Mouse (Mus musculus) A20 (cell line): Measurements from ENCODE around the gene Spata13.

Experiments
- DNase-seq: peaks from one replicate; pipeline ENCODE4 v3.0.0-alpha.2; 2011; ENCODE audit warnings: low read depth, low spot score

The Spata13 gene

DNA sequence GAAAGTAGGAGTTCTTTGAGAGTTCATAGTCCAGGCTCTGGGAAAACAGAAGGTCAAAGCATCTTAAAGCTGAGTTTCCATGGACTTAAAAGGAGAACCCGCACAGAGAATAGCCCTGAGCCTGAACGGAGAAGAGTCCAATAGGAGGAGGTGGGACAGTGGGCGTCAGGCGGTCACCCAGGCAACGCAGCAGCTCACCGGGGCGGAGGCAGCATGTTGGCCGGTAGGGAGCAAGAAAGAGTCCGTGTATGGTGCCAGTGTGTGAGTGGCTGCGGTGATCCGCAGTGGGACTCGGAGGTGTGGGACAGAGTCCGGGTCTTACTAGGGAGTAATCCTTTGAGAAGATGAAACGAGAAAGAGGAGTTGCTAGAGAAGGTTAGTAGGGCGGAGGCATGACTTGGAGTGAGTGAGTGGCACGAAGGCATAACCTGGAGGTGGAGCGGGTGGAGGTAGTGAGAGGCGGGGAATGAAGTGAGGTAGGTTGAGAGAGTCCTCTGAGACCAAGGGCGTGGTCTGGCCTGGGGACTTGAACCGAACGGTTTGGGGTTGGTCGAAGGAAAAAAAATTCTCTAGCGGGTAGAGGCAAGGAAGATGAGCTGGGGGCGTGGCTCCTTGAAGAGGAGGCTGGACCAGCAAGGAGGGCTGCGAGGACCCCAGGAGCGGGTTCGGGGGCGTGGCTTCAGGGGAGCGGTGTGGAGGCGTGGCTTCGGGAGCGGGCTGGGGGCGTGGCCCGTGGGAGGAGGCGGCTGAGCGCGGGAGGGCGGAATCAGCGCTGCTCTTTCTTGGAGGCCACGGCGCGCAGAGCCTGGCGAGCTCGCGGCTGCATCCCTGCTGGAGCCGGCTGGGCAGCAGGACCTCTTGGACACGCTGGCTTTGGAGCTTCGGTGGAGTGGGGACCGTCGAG is at the start of gene Spata13:
TSS of gene Spata13 (plus strand) at position 41 of the 904 bp plus-strand sequence.
- DNase-seq = peak; percentile 82

DNA sequence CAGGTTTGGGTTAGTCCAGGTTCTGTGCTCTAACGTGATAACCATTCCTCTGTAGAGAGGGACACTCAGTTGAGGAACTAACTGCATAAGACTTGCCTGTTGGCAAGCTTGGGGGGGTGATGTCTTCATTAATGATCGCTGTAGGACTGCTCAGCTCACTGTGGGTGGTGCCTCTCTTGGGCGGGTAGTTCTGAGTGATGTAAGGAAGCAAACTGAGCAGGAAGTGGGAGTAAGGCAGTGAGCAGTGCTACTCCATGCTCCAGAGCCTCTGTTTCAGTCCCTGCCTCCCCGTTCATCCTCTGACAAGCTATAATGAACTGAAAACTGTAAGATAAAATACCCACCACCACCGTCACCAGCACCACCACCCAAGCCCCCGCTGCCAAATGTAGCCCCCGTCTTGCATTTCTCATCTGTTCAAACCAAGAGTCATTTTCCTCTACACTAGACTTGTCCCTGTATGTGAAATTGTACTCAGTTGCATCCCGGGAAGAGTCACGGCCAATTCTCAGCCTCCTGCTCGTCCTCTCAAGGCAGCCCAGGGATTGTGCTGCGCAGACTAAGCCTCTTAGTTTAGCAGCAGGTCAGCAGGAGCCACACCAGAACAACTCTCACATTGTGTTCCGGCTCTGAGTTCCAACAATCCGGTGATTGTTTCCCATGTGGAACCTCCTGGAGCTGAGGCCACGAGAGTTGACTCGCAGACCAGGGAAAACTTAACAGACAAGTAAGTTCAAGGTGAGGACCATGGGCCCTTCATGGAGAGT is 46.9 kb upstream of the Spata13 start:
- no peak for DNase-seq

- no peak for DNase-seq
Observed at GRCm38 (mm10) chr14:60589001-60589400, 44.8 kb upstream of the Spata13 start.

GRCm38 (mm10) chr14:60592339-60592738 is 41.5 kb upstream of the Spata13 start:
- DNase-seq = peak; percentile 10

GRCm38 (mm10) chr14:60592822-60593221 is 41.0 kb upstream of the Spata13 start:
- DNase-seq = no peak

DNA sequence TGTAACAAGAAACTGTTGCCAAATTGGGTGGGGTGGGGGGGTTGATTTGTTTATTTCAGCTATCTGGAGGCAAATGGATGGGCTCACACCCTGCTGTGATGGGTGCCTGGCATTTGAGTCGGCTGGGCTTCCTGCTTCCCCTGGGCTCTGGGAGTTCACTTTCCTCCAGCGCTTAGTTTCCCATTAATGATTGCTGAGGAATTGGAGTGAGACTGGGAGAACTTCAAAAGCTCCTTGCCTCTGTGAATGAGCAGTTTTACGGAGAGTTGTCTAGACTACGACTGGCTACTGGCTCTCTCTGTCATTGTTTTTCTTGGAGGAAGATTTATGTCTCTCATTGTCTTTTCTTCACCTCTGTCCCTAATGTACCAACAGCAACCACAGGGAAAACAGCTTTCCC is 36.2 kb upstream of the Spata13 start:
- no peak for DNase-seq

GRCm38 (mm10) chr14:60599044-60599443 is 34.8 kb upstream of the Spata13 start:
- no peak for DNase-seq

GRCm38 (mm10) chr14:60605564-60605963 is 28.2 kb upstream of the Spata13 start:
- no peak for DNase-seq

- no peak for DNase-seq
Observed at GRCm38 (mm10) chr14:60606194-60606593, 27.6 kb upstream of the Spata13 start.

- DNase-seq = no peak
Observed at GRCm38 (mm10) chr14:60607743-60608142, 26.1 kb upstream of the Spata13 start.

- no peak for DNase-seq
Observed at GRCm38 (mm10) chr14:60609160-60609559, 24.6 kb upstream of the Spata13 start.

- no peak for DNase-seq
Observed at GRCm38 (mm10) chr14:60612671-60613070, 21.1 kb upstream of the Spata13 start.

GRCm38 (mm10) chr14:60621076-60621475 is 12.7 kb upstream of the Spata13 start:
- DNase-seq = no peak

- DNase-seq = no peak
Observed at GRCm38 (mm10) chr14:60625486-60625885, 8.3 kb upstream of the Spata13 start.

DNA sequence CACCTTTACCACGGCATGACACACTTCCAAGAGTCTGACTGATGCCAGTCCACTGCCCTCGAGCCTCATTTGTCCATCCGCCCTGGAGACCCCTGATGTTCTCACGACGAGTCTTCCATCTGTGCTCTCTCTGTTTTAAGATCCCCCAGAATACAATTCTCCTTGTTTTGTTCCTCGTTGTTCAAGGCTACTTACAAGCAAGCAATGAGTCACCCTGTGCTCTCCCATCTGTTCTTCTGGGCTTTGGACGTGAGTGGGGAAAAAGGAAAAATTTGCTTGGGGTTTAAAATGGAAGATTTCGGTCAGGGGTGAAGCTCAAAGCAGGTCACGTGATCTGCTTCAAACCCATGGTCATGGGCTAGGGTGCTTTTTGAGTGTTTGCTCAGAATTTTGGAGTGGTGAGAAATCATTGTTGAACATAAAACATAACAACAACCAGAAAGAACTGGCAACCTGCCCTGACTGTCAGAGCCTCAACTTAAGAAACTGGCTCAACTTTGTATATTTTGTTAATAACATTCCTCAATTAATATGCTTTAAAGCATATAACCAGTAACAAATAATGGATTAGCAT is 3.8 kb upstream of the Spata13 start:
- no peak for DNase-seq

DNA sequence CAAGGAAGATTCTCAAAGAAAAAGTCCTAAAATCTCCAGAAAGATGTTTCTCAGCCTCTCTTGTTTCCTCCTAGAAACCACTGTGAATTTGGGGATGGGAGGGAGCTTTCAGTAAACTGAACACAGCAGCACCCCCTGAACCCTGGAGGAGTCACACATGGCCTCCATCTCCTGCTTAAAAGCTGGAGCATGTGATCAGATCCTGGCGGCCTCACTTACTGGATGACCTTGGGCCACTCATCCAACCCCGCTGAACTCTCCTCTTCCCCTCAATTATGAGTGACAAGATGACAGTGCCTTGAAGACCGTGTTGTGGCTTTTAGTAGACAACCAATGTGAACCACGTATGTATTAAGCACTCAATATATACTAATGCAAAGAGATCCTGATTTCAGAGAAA is 2.8 kb upstream of the Spata13 start:
- no peak for DNase-seq

- DNase-seq = peak; percentile 69
Observed at GRCm38 (mm10) chr14:60634877-60635771, 1.3 kb downstream of the Spata13 start.

- DNase-seq = no peak
Observed at GRCm38 (mm10) chr14:60635911-60636607, 2.3 kb downstream of the Spata13 start.

- no peak for DNase-seq
Observed at GRCm38 (mm10) chr14:60636608-60636980, 2.8 kb downstream of the Spata13 start.

- no peak for DNase-seq
Observed at GRCm38 (mm10) chr14:60636996-60637395, 3.2 kb downstream of the Spata13 start.

- no peak for DNase-seq
Observed at GRCm38 (mm10) chr14:60638159-60638558, 4.4 kb downstream of the Spata13 start.
